Mouse (Mus musculus): ENCODE results near the gene Naa10.

GRCm38 (mm10) chrX:73880194-73881035 lies 41.3 kb downstream of the Naa10 start:
- TF ChIP-seq CTCF (IDR thresholded peaks at IDR 0.05; ENCODE audit: extremely low read depth, insufficient read length, insufficient replicate concordance, low read depth, low read length) (no peak), POLR2A (IDR thresholded peaks at IDR 0.05; ENCODE audit: low read depth, low read length) (no peak)

All from small intestine, adult 2 months (tissue).